Mouse (Mus musculus) testis, adult 2 months (tissue): ENCODE measurements at regions not wholly inside any gene's neighbourhood (a gene's known extent, or its start where the extent isn't known, plus 50 kb on each side); places are given as distances from the start of the nearest gene placed in this dataset.

Experiments
- H3K27ac ChIP-seq: fragments of 200-500 bp; 2 replicates; pipeline ENCODE4 v1.5.1; 2012; ENCODE audit warnings: low read depth, low read length; ENCODE audit not compliant: control insufficient read depth, insufficient read depth
- H3K27me3 ChIP-seq: fragments of 200-500 bp; 2 replicates; pipeline ENCODE4 v1.6.1; 2012; ENCODE audit warnings: mild to moderate bottlenecking, low read length, moderate library complexity; ENCODE audit not compliant: control insufficient read depth, insufficient read depth
- H3K36me3 ChIP-seq: fragments of 200-500 bp; 2 replicates; pipeline ENCODE4 v1.6.1; 2012; ENCODE audit warnings: mild to moderate bottlenecking, low read length; ENCODE audit not compliant: control insufficient read depth, insufficient read depth
- H3K4me1 ChIP-seq: fragments of 200-500 bp; 2 replicates; pipeline ENCODE4 v1.6.1; 2012; ENCODE audit warnings: low read length; ENCODE audit not compliant: control insufficient read depth, insufficient read depth
- H3K4me3 ChIP-seq: fragments of 200-500 bp; 2 replicates; pipeline ENCODE4 v1.5.1; 2012; ENCODE audit warnings: low read depth, mild to moderate bottlenecking, low read length, moderate library complexity, mixed read lengths; ENCODE audit not compliant: control insufficient read depth
- CTCF ChIP-seq: fragments of 200-500 bp; IDR thresholded peaks from 2 replicates; pipeline ENCODE4 v1.5.1; 2012; ENCODE audit warnings: low read depth, mild to moderate bottlenecking, inconsistent platforms, low read length, moderate library complexity; ENCODE audit not compliant: control insufficient read depth, insufficient read depth, insufficient replicate concordance
- POLR2A ChIP-seq: fragments of 200-500 bp; IDR thresholded peaks from 2 replicates; pipeline ENCODE4 v1.6.1; 2012; ENCODE audit warnings: low read depth, mild to moderate bottlenecking, inconsistent platforms, low read length, moderate library complexity; ENCODE audit not compliant: control insufficient read depth

DNA sequence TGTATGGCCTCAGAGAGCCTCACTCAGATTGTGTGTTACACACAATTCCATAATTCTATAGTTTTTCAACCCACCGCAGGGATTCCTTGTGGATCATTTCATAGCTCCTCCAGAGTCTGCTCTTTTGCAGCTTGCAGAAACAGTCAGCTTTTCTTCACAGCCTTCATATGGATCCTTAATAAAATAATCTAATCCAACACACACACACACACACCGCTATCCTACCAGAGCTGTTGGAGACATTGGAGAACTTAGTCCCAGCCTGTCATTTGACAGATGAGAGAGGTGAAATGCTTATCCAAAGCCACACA lies 71.2 kb upstream of the Foxo1 start:
- no peak overlapping the region for H3K27ac ChIP-seq
- no peak overlapping the region for H3K4me3 ChIP-seq
- peaks cover 8% of the 10 kb centered on the region for H3K4me1 ChIP-seq
- no peaks in the 10 kb centered on the region for H3K27me3 ChIP-seq
- no peaks in the 10 kb centered on the region for H3K36me3 ChIP-seq
- TF ChIP-seq CTCF: no peak
- TF ChIP-seq POLR2A: no peak

DNA sequence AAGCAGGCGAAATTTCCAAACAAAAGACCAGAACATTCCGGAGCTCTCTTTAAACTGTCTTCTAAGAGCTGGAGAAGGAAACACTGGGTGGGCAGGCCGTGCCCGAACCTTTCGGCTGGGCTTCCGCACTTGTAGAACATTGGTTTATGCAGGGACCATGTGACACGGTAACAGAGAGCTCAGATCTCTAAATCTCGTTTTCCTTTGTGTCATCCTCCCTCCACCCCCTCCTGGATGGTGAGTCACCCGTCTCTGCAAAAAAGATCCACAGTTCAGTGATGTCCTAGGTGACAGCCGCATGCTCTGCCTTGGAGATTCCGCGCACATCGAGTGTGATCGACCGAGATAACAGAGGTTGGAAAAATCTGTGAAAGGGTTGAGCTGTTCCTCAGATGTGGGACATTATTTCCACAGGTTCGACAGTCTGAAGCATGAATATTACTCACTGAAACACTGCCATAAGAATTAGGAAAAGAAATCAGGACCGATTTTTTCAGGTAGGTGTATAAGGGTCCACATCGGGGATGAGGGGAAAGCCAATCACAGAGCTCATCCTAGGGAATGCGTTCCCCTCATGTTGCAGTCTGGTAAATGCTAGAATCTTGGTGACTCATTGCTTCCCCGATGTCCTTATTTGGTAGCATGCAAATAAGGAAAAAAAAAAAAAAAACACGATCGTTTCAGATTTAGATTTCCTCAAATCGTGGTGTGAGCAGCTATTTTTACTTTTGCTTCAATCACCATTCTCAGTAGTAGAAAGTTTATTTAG lies 70.0 kb upstream of the Foxo1 start:
- peaks cover 8% of the 10 kb centered on the region for H3K4me1 ChIP-seq
- TF ChIP-seq POLR2A (no peak), CTCF (no peak)
- H3K4me3 ChIP-seq: no peak overlapping the region; the same call in 1 of the 2 replicates
- no peaks in the 10 kb centered on the region for H3K27me3 ChIP-seq
- no peak overlapping the region for H3K27ac ChIP-seq
- H3K36me3 ChIP-seq: no peaks in the 10 kb centered on the region

DNA sequence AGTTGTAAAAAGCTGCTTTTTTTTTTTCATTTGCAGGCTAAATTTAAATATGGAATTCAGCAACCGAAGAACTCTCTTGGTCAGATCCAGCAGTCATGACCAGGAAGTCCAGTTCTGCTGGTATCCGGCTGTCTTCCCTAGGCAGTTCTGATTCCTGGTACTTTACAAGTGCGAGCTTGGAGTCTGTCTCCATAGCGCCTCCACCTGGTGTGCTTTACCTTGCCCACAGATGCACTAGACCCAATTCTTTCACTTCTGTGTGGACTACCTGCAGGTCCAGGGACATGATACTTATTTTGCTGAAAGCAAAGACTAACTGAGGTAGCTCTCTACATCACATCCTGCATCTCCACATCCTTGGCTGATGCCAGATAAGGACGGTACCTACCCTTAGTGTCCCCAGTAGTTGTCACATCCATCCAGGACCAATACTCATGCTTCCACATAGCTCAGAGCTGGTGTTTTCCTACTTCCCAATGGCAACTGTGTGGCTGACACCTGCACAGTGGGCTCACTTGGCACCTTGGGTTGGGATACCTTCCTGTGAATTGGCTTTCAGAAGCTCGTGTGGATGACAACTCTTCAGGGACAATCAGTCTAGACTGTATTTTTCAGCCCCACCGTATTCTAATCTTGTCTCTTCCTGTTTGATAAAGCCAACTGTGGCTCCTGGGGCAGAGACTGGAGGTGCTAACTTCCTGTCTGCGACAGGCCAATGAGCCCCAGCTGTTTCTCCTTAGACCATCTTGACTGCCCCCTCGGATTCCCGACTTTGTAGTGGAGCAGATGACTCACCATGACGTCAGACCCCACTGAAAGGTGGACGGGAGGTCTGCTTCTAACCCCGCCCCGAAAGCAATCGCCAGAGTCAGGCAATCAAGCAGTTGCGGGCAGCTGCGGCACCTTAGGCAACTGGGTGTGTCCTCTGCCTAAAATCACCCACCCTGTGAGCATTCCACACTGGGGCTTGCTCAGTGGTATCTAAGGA lies 69.1 kb upstream of the Foxo1 start:
- Histone ChIP-seq H3K27ac (no peak overlapping the region), H3K4me3 (no peak overlapping the region), H3K36me3 (no peaks in the 10 kb centered on the region), H3K4me1 (peaks cover 8% of the 10 kb centered on the region), H3K27me3 (no peaks in the 10 kb centered on the region)
- TF ChIP-seq CTCF (no peak), POLR2A (no peak)

DNA sequence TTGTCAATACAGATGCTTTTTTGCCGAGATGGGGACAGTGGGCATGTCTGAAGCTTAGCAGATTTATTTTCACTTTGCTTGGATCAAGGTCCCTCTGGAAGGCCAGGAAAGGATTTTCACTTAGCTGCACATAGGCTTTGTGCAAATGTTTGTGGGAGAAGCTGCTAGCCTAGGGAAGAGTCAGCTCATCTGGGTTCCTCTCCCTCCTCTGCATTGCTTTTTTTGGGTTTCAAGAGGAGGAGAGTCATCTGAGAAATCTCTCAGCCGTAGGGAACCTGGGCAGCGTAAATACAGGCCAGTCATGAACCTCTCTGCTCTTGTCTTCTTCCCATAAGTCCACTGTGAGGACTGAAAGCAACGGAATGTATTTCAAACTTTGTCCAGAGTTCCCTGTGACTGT lies 68.0 kb upstream of the Foxo1 start:
- Histone ChIP-seq H3K4me3 (no peak overlapping the region), H3K27ac (no peak overlapping the region), H3K36me3 (no peaks in the 10 kb centered on the region), H3K27me3 (no peaks in the 10 kb centered on the region), H3K4me1 (peaks cover 8% of the 10 kb centered on the region)
- TF ChIP-seq POLR2A: no peak
- TF ChIP-seq CTCF: no peak

DNA sequence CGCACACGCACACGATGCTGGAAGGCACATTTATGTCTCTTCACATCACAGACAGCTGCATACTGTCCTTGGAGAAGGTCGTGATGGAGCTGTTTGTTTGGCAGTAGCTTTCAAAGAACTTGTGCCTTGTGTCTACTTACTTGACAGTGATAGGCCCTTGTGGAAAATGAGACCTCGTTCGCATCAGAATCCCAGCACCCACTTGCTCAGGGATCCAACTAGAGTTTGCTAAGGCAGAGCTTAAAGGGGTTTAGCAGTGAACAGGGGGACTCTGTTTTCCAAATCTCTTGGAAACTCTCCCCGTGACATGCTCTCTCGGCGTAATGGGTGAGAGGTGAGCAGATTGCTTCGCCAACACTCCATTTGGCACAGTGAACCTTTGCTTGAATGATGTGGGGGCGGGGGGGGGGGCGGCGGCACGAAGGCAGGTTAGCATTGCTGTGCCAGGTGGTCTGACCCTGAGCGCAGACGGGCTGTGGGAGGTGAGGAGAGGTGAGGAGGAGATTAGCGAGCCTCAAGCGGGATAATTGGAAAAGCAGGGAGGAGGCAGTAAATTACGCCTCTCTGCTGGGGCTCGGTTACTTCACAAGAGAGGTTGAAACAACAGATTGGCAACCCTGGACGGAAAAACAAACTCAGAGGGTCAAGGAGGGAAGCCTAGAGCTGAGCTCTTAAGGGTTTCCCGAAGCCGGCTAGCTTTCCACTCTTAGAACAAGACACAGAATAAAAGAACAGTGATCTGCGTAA lies 57.4 kb upstream of the Foxo1 start:
- no peak for TF ChIP-seq POLR2A
- no peak for TF ChIP-seq CTCF
- H3K4me1 ChIP-seq: peaks cover 2% of the 10 kb centered on the region; the same call in 1 of the 2 replicates
- H3K27ac ChIP-seq: no peak overlapping the region
- no peaks in the 10 kb centered on the region for H3K27me3 ChIP-seq
- H3K36me3 ChIP-seq: no peaks in the 10 kb centered on the region
- H3K4me3 ChIP-seq: peak overlapping the region; percentile 8; the same call in 1 of the 2 replicates

DNA sequence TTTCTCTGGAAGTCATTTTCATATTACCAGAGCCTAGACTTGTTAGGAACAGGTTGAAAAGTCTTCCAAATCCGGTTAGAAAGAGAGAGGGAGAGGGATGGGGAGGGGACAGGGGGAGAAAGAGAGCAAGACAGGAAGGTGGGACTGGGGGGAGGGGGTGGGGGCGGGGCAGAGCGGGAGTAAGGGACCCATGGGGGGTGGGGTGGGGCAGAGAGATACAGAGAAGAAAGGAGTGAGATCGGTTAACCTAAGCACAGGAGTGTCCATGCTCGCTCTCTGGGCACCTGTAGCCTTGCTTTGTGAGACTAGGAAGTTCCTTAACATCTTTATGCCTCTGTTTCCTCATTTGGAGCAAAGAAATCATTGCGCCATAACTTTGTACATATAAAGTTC lies 56.8 kb upstream of the Foxo1 start:
- H3K36me3 ChIP-seq: no peaks in the 10 kb centered on the region
- H3K4me3 ChIP-seq: no peak overlapping the region
- no peak for TF ChIP-seq POLR2A
- TF ChIP-seq CTCF: no peak
- peaks cover 2% of the 10 kb centered on the region; the same call in 1 of the 2 replicates for H3K4me1 ChIP-seq
- H3K27ac ChIP-seq: no peak overlapping the region
- no peaks in the 10 kb centered on the region for H3K27me3 ChIP-seq
